Mouse (Mus musculus) liver, embryonic 15.5 days (tissue): Measurements from ENCODE around the gene Rangap1. TPM values are rescaled to one million over a fixed set of nuclear protein-coding genes. Genes with fewer than 3 reads are reported as not detected.

Experiments
- ATAC-seq: fragments of 200-750 bp; cut with Nextera tagmentation; 2 replicates; pipeline ENCODE4 v1.8.0; 2017; ENCODE audit warnings: moderate number of reproducible peaks, mild to moderate bottlenecking, moderate library complexity; ENCODE audit not compliant: insufficient read depth
- H3K27ac ChIP-seq: fragments of 300-500 bp; sonication (generic); replicated peaks from 2 replicates; pipeline ENCODE4 v1.5.1; 2015; ENCODE audit warnings: mild to moderate bottlenecking, inconsistent platforms
- H3K27me3 ChIP-seq: fragments of 300-500 bp; sonication (generic); 2 replicates; pipeline ENCODE4 v1.6.1; 2015; ENCODE audit warnings: mild to moderate bottlenecking, inconsistent platforms
- H3K36me3 ChIP-seq: fragments of 300-500 bp; sonication (generic); replicated peaks from 2 replicates; pipeline ENCODE4 v1.6.1; 2015; ENCODE audit warnings: moderate library complexity, mild to moderate bottlenecking, inconsistent platforms
- H3K4me1 ChIP-seq: fragments of 300-500 bp; sonication (generic); replicated peaks from 2 replicates; pipeline ENCODE4 v1.6.1; 2015; ENCODE audit warnings: inconsistent platforms
- H3K4me2 ChIP-seq: fragments of 300-500 bp; sonication (generic); 2 replicates; pipeline ENCODE4 v1.6.1; 2015; ENCODE audit warnings: moderate library complexity, mild to moderate bottlenecking, inconsistent platforms
- H3K4me3 ChIP-seq: fragments of 300-500 bp; sonication (generic); replicated peaks from 2 replicates; pipeline ENCODE4 v1.5.1; 2015; ENCODE audit warnings: mild to moderate bottlenecking, inconsistent platforms
- H3K9ac ChIP-seq: fragments of 300-500 bp; sonication (generic); 2 replicates; pipeline ENCODE4 v1.6.1; 2015; ENCODE audit warnings: moderate library complexity, mild to moderate bottlenecking, inconsistent platforms
- H3K9me3 ChIP-seq: fragments of 300-500 bp; sonication (generic); replicated peaks from 2 replicates; pipeline ENCODE4 v1.6.1; 2016; ENCODE audit warnings: inconsistent platforms
- WGBS: fragments of 180-500 bp; shearing (Covaris S2); methylation state at CpG from one replicate; pipeline ENCODE4 v1.1.7; 2015; ENCODE audit warnings: mixed read lengths; ENCODE audit not compliant: insufficient replicate concordance; 5-methylcytosine and 5-hydroxymethylcytosine counted together
- polyA plus RNA-seq: library from polyadenylated mRNA; unstranded; fragments of >200 nt; fragmentation: Nextera tagmentation; extraction: Ambion mirVana; gene quantifications from 2 replicates; pipeline ENCODE4 v1.2.1, GENCODE M21; 2015

The Rangap1 gene
- polyA plus RNA-seq, 1 experiment from 2014 or later = 71.7 TPM

DNA sequence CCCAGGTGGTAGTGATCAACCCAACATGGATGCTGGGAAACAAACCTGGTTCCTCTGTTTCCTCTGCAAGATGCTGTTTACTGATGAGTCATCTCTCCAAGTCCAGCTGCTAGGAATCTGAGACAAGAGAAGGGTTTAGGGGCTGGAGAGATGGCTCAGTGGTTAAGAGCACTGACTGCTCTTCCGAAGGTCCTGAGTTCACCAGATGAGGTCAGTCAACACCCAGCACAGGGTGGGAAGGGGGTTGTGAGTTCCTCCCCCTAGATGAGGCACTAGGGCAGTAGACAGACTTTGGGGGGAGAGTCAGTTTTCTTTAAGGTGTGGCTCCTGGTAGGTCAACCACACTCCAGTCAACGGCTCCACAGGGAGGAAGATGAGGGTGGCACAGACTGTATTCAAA is 83.6 kb downstream of the Rangap1 start:
- no peak for ATAC-seq
- WGBS = 69% methylated on average over 2 of the region's 2 CpGs
- H3K4me2 ChIP-seq = no peak overlapping the region
- no peaks in the 10 kb centered on the region for H3K36me3 ChIP-seq
- H3K27ac ChIP-seq = no peak overlapping the region
- H3K9me3 ChIP-seq = no peaks in the 10 kb centered on the region
- H3K9ac ChIP-seq = no peak overlapping the region
- no peak overlapping the region for H3K4me3 ChIP-seq
- H3K4me1 ChIP-seq = peaks cover 22% of the 10 kb centered on the region
- H3K27me3 ChIP-seq = no peaks in the 10 kb centered on the region

Other genes with a start within 250 kb of the Rangap1 start
- 6.1 and 7.9 TPM in 2 replicates for gene Ep300, start 160.2 kb downstream of the Rangap1 start, polyA plus RNA-seq
- gene L3mbtl2, start 81.6 kb downstream of the Rangap1 start, polyA plus RNA-seq = 13.1 and 13.8 TPM in 2 replicates
- gene Chadl, start 48.2 kb downstream of the Rangap1 start, polyA plus RNA-seq = 0.45 and 0.50 TPM in 2 replicates
- 5.0 and 5.1 TPM in 2 replicates for gene Zc3h7b, start 473 bp downstream of the Rangap1 start, polyA plus RNA-seq
- 6.2 and 8.1 TPM in 2 replicates for gene Tef, start 56.9 kb upstream of the Rangap1 start, polyA plus RNA-seq
- 11.1 and 12.2 TPM in 2 replicates for gene Tob2, start 113.3 kb upstream of the Rangap1 start, polyA plus RNA-seq
- gene Phf5a, start 126.4 kb upstream of the Rangap1 start, polyA plus RNA-seq = 91.3 and 103 TPM in 2 replicates
- gene Aco2, start 126.8 kb upstream of the Rangap1 start, polyA plus RNA-seq = 98.9 and 107 TPM in 2 replicates
- gene Polr3h, start 180.7 kb upstream of the Rangap1 start, polyA plus RNA-seq = 56.9 and 68.4 TPM in 2 replicates
- gene Csdc2, start 191.2 kb upstream of the Rangap1 start, polyA plus RNA-seq = 0.91 and 0.96 TPM in 2 replicates
- 17.5 and 17.8 TPM in 2 replicates for gene Pmm1, start 215.4 kb upstream of the Rangap1 start, polyA plus RNA-seq
- gene 1700029P11Rik, start 235.0 kb upstream of the Rangap1 start, polyA plus RNA-seq = not detected in 2 replicates
- gene Xrcc6, start 242.3 kb upstream of the Rangap1 start, polyA plus RNA-seq = 50.2 and 51.8 TPM in 2 replicates